Mouse (Mus musculus): ENCODE measurements at regions not wholly inside any gene's neighbourhood (a gene's known extent, or its start where the extent isn't known, plus 50 kb on each side); places are given as distances from the start of the nearest gene placed in this dataset.

DNA sequence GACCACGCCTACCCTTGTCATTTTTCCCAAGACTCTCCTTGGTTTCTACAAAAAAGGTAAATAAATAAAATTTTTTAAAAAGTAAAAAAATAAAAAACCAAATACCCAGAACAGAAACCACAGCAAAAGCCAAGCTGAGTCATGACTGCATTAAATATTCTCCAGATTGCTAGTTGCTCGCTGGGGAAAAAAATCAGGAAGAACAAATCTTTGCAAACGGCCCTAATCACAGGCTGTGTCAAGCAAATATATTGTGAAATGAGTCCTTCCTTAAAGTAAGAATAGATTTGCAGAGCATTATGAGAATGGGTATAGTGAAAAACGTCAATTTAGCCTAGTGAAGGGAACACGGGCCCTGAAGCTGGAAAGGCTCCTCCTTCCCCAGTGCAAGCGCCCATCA, 86.6 kb upstream of the Pitrm1 start:
- no peak for DNase-seq

DNA sequence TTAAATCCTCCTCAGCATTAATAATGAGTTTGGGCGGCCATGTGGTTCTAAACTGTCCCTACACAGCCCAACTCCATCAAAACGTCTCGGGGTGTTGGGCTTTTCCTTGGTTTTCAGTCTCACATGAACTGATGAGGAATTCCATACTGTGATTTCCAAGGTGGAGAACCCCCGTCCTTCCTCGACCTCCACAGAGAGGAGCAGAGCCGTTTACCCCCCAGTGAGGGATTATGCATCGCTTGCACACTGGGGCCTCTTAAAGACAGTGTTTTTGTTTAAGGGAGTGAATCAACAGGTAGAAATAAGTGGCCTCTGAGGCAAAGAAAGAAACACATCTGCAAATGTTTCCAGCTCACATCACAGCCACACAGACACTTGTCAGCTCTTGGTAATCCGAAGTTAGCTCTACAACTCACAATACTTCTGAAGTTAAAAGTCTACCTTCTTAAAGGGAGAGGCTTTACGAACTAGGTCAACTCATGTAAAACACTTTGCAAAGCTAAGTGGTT, 82.0 kb upstream of the Pitrm1 start:
- DNase-seq: no peak

DNA sequence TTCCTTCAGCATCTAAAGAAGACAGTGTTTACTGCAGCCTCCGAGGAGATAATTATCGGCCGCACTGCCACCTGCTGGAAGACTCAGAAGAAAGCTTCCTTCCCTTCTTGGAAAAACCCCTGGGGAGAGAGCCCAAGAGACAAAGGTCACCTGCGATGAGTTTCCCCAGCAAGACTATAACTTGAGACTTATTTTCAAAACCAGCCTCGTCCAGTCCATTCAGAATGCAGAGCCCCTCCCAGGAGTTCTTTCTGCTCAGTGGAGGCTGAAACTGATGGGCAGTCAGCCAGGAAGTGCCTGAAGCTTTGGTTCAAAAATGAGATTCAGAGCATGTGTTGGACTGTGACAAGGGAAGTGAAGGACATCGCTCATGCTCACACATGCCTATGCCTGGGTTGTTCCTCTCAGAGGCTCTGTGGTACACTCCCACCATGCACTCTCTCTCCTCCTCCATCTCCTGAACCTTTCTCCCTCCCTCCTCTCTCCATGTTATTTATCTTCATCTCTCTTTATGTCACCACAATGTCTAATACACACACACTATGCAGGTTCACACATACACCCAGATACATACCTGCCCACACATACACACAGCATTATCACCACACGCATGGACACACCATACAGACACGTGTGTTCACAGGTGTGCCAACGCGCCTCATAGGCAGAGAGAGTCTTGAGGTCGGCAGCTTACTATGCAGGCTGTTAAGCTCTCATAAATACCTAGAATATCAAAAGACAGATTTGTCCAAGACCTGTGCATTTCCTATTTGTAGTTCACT, 78.3 kb upstream of the Pitrm1 start:
- DNase-seq: peak; percentile 52

DNA sequence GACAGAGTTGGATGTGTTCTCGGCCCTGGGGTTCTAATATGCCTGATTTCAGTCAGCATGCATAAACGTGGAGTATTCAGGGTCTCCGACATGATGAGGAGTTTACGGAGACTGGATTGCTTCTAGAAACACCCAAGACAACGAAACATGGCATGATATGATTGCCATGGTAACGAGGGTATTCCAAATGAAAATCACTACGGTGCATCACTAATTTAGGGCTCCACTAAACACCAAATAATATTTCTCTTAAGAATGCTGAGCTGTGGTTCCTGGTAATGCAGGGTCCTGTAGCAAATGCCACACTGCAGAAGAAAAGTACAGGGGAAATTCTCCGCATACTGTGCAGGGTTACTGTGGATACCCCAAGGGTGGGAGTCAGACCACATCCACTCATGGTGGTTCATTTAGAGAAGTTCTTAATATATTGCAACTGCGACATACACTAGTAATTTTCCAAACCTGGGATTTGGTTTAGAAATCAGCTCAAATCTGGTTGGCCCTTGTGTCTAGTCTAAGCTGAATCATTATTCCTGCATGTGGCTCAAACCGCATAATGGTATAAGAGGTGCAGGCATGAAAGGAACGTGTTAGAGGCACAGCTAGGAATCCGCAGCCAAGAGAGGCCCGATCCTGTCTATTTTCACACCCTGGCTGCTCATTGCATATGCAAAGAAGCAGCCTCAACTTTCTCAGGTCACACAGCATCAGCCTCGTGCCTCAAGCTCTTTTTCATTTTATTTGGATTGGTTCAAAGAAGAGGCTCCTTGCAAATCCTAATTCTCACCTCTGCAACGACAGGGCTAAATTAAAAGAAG, 77.5 kb upstream of the Pitrm1 start:
- DNase-seq: no peak

DNA sequence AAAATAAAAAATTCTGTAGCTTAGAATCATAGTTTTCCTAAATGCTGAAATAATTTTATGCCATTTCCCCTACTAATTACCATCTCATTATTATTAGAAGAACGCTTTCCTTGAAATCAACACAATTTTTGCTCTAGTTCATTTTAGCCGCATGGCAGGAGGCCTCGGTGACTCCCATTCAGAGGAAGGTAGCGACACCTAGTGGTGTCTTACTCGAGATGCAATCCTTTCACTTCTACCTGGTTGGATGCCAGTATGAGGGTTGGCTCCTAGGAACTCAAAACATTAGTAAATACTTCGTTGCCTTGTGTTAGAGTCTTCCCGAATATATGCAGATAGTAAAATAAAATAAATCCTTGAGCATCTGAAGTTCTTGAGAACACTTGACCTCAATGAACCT, 76.3 kb upstream of the Pitrm1 start:
- peak; percentile 86 for DNase-seq

DNA sequence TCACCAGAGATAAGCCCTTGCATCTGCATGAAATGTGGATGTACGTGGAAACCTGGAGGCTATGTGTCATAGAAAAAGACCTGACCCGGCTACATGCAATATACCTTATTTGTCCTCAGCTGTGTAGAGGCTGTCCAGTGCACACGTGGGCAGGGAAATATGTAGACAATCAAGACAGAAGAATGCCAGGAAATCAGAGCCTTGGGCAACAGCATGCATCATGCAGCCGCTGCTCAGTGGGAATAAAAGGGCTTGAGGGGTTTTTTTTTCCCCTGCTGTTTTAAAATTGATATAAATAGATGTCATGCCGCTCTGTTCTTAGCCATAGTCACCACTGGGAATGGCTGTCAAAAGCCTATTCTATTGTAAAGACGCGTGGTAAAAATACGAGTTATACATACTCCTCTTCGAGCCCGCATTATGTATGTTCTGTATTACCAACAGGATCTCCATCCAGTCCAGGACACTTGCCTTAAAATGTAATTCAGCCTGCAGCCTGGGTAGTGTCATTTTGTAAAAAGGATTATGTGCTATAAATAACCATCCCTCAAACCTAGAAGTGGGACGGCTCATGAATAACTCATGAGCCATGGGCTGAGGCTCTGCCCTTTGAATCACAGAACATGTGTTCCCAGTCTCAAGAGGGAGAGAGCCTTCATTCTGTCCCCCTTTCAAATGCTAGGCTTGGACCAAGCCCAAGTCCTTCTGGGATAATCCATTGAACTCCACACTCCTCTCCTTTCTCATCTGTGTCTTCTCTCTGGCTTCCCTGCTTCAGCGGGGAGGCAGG, 74.4 kb upstream of the Pitrm1 start:
- no peak for DNase-seq

DNA sequence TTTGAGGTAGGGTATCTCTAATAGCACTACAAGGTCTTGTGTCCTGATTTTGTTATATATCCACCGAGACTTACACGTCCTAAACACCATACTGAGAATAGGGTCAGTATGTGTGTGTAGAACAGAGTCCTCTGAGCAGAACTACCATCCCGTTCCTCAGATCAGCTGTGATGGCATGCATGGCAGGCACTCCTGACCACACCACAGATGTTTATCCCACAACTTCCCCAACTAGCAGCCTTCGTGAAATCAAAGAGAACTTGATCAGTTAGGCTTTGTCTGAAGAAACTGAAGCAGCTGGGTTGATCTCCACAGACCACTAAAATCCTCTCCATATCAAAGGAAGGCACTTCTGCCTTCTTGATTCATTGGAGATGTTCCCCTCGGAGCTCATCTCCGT, 68.3 kb upstream of the Pitrm1 start:
- no peak for DNase-seq

DNA sequence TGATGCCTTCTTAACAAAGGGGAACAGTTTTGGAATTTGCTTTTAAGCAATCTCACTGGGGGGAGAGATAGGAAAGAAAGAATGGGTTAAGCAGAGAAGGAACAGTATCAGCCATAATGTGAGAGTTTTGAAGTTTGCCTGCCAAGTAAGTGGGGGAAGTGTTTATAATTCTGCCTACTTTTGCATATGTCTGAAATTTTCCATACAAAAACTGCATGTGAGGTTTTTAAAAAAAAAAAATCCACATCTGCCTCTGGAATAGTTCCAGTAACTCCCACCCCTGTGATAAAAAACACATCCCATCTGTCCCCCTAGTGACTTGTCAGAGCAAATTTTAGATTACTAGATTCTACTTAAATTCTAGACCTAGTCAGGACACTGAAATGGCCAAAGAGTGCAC, 63.5 kb upstream of the Pitrm1 start:
- no peak for DNase-seq

DNA sequence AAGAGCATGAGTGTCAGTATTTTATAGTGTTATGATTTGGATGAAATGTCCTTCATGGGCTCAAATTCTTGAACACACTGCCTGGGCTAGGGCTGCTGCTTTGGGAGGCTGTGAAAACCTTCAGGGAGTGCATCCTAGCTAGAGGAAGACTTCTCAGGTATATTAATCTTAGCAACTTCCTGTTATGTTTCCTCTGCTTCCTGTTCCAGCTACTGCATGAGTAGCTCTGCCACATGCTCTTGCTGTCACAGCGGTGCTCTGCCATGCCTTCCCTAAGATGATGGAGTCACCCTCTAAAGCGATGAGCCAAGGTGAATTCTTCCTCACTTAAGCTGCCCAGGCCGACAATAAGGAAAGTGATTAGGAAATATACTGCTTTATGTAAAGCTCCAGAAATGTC, 60.1 kb upstream of the Pitrm1 start:
- no peak for DNase-seq

DNA sequence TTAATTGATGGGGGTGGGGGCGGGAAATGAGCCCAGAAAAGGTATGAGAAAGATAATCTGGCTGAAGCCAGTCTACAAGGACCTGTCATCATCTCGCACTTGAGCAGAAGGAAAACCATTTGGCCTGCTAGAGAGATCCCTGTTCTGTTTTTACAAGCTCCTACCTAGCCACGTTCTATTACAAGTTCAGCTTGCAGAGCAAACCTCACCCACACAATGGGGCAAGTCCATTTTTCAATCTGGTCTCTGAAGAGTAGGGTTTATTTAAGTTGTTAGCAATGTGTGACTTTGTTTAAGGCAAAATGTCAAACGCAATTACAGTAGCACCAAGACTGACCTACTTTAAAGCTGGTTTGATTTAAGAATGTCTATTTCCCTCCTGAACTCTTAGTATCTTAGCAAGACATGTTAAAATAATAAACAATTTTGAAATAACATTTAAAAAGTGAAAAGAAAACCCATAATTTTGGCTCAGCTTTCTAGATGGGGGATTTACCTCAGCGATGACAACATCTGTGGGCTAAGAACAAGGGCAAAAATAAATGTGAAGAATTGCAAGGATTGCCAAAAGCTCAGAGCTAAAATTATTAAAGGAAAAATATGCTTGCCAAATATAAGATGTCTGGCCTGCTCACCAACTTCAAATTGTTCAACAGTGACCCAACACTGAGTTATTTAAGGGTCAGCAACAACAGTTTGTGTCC, 54.9 kb upstream of the Pitrm1 start:
- no peak for DNase-seq

Measured in lung, postnatal 36 days (tissue).